Mouse (Mus musculus) neural tube, embryonic 13.5 days (tissue): ENCODE data around the gene Gpcpd1. TPM values are rescaled to one million over a fixed set of nuclear protein-coding genes. Genes with fewer than 3 reads are reported as not detected.

ENCODE experiments used
- ATAC-seq: fragments of 200-750 bp; cut with Nextera tagmentation; 2 replicates; pipeline ENCODE4 v1.8.0; 2017; ENCODE audit warnings: low read depth, mild to moderate bottlenecking, moderate TSS enrichment, moderate library complexity
- H3K27ac ChIP-seq: fragments of 300-500 bp; sonication (generic); replicated peaks from 2 replicates; pipeline ENCODE4 v1.5.1; 2015; ENCODE audit warnings: moderate library complexity, mild to moderate bottlenecking, inconsistent platforms
- H3K27me3 ChIP-seq: fragments of 300-500 bp; sonication (generic); 2 replicates; pipeline ENCODE4 v1.6.1; 2015; ENCODE audit warnings: mild to moderate bottlenecking, inconsistent platforms
- H3K36me3 ChIP-seq: fragments of 300-500 bp; sonication (generic); 2 replicates; pipeline ENCODE4 v1.6.1; 2015; ENCODE audit warnings: mild to moderate bottlenecking, inconsistent platforms
- H3K4me1 ChIP-seq: fragments of 300-500 bp; sonication (generic); replicated peaks from 2 replicates; pipeline ENCODE4 v1.6.1; 2015; ENCODE audit warnings: inconsistent platforms
- H3K4me2 ChIP-seq: fragments of 300-500 bp; sonication (generic); 2 replicates; pipeline ENCODE4 v1.6.1; 2015; ENCODE audit warnings: inconsistent platforms, mild to moderate bottlenecking, moderate library complexity
- H3K4me3 ChIP-seq: fragments of 300-500 bp; sonication (generic); 2 replicates; pipeline ENCODE4 v1.5.1; 2015; ENCODE audit warnings: mild to moderate bottlenecking, inconsistent platforms
- H3K9ac ChIP-seq: fragments of 300-500 bp; sonication (generic); 2 replicates; pipeline ENCODE4 v1.6.1; 2015; ENCODE audit warnings: moderate library complexity, mild to moderate bottlenecking, inconsistent platforms
- H3K9me3 ChIP-seq: fragments of 300-500 bp; sonication (generic); 2 replicates; pipeline ENCODE4 v1.6.1; 2016; ENCODE audit warnings: inconsistent platforms
- whole genome bisulfite sequencing: fragments of 180-500 bp; shearing (Covaris S2); methylation state at CpG from one replicate; pipeline ENCODE4 v1.1.7; 2015; 5-methylcytosine and 5-hydroxymethylcytosine counted together
- polyA plus RNA-seq: library from polyadenylated mRNA; unstranded; fragments of >200 nt; fragmentation: Nextera tagmentation; extraction: Ambion mirVana; gene quantifications from 2 replicates; pipeline ENCODE4 v1.2.1, GENCODE M21; 2015

The Gpcpd1 gene
- polyA plus RNA-seq, 1 experiment from 2014 or later = 89.7 TPM

GRCm38 (mm10) chr2:132569686-132570085, 17.8 kb downstream of the Gpcpd1 start:
- Histone ChIP-seq H3K36me3 (peaks cover 62% of the 10 kb centered on the region), H3K27ac (no peak overlapping the region), H3K27me3 (no peaks in the 10 kb centered on the region), H3K4me2 (no peak overlapping the region), H3K4me1 (no peaks in the 10 kb centered on the region), H3K9me3 (no peaks in the 10 kb centered on the region), H3K4me3 (no peak overlapping the region), H3K9ac (no peak overlapping the region)
- ATAC-seq = no peak
- 92% methylated on average over 6 of the region's 6 CpGs for WGBS

DNA sequence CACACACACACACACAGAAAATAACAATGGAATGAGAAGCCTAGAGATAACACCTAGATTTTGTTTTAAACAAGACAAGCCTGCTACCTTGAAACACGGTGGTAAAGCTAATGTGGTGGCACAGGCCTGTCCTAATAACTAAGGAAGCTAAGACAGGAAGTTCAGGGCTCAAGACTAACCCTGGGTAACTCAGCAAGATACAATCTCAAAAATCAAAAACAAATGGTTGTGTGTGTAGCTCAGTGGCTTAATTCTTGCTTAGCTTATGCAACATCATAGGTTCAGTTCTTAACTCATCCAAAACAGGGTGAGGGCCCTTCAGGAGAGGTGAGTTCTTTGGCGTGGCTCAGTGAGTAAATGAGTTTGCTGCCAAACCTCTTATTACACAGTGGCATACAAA, 20.1 kb downstream of the Gpcpd1 start:
- H3K27me3 ChIP-seq = no peaks in the 10 kb centered on the region
- no peak for ATAC-seq
- no peaks in the 10 kb centered on the region for H3K4me1 ChIP-seq
- H3K36me3 ChIP-seq = peaks cover 77% of the 10 kb centered on the region
- no peak overlapping the region for H3K4me2 ChIP-seq
- H3K9me3 ChIP-seq = no peaks in the 10 kb centered on the region
- H3K9ac ChIP-seq = no peak overlapping the region
- H3K4me3 ChIP-seq = no peak overlapping the region
- WGBS = 97% methylated on average over 2 of the region's 2 CpGs
- no peak overlapping the region for H3K27ac ChIP-seq

- Histone ChIP-seq H3K4me3 (no peak overlapping the region), H3K4me2 (no peak overlapping the region), H3K36me3 (peaks cover 42% of the 10 kb centered on the region), H3K27me3 (no peaks in the 10 kb centered on the region), H3K4me1 (no peaks in the 10 kb centered on the region), H3K9ac (no peak overlapping the region), H3K9me3 (no peaks in the 10 kb centered on the region), H3K27ac (no peak overlapping the region)
- 95% methylated on average over 4 of the region's 4 CpGs for WGBS
- no peak for ATAC-seq
Measured at GRCm38 (mm10) chr2:132561860-132562259, 25.7 kb downstream of the Gpcpd1 start.

DNA sequence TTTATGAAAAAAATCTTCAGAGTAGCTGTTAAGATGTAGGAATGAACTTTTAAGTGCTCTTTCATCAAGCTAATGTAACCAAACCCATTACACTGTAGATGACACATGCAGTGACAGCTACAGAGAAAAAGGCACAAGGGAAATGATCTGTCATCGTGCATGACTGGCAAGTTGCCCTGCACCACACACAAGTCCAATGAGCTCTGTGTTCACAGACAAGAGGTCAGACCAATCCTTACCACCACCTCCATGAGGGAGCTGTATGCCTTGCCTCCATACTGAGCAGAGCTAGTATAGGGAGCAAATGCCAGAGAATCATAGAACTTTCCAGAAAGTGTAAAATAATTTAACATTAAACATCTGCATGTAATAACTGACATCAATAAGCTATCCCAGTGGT, 59.7 kb downstream of the Gpcpd1 start:
- peak; percentile 58; the same call in 1 of the 2 replicates for ATAC-seq
- H3K36me3 ChIP-seq = peaks cover 40% of the 10 kb centered on the region
- WGBS = 66% methylated on average over 1 of the region's 1 CpGs
- peaks cover 5% of the 10 kb centered on the region; the same call in 1 of the 2 replicates for H3K4me1 ChIP-seq
- H3K4me3 ChIP-seq = no peak overlapping the region
- H3K4me2 ChIP-seq = no peak overlapping the region
- no peak overlapping the region for H3K27ac ChIP-seq
- no peaks in the 10 kb centered on the region for H3K27me3 ChIP-seq
- H3K9ac ChIP-seq = no peak overlapping the region
- H3K9me3 ChIP-seq = no peaks in the 10 kb centered on the region

DNA sequence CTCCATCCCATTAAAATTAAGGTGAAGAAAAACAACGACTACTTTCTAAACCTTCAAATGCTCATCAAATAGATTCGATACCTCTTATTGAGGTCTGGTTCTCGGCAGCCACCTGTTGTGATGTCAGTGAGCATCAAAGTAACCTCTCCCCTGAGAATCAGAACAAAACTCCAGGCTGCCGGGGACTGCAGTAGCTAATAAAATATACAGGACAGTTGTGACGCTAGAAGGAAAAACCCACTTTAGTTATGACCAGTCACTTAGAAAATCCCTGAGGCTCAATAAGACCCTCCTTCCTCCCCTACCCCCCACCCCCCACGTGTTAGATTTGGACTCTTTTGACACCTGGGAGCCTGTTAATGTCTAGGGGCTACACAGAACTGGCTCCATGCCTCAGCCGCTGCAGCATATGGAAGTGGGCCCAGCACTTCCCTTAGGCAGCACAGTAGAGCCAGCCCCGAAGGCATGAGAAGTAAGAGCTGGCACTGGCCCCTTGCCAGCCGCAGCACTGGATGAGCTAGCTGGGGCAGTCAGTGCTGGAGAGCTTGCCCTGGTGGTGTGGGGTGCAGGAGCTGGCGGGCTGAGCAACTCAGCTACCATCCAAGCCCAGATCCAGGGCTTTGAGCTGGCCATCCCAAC, 60.5 kb downstream of the Gpcpd1 start:
- Histone ChIP-seq H3K27ac (no peak overlapping the region), H3K4me3 (no peak overlapping the region), H3K4me1 (peaks cover 5% of the 10 kb centered on the region; the same call in 1 of the 2 replicates), H3K9me3 (no peaks in the 10 kb centered on the region), H3K4me2 (no peak overlapping the region), H3K27me3 (no peaks in the 10 kb centered on the region), H3K36me3 (peaks cover 34% of the 10 kb centered on the region), H3K9ac (no peak overlapping the region)
- peak; percentile 83 for ATAC-seq
- 61% methylated on average over 10 of the region's 10 CpGs for WGBS

- ATAC-seq = no peak
- Histone ChIP-seq H3K36me3 (peaks cover 25% of the 10 kb centered on the region), H3K9ac (no peak overlapping the region), H3K4me1 (peaks cover 5% of the 10 kb centered on the region; the same call in 1 of the 2 replicates), H3K27me3 (no peaks in the 10 kb centered on the region), H3K9me3 (no peaks in the 10 kb centered on the region), H3K4me3 (no peak overlapping the region), H3K4me2 (no peak overlapping the region), H3K27ac (no peak overlapping the region)
- WGBS = 75% methylated on average over 4 of the region's 4 CpGs
Measured at GRCm38 (mm10) chr2:132526110-132526509, 61.4 kb downstream of the Gpcpd1 start.

GRCm38 (mm10) chr2:132518021-132518901, 69.3 kb downstream of the Gpcpd1 start:
- Histone ChIP-seq H3K9me3 (no peaks in the 10 kb centered on the region), H3K4me1 (no peaks in the 10 kb centered on the region), H3K27ac (no peak overlapping the region), H3K9ac (no peak overlapping the region), H3K27me3 (no peaks in the 10 kb centered on the region), H3K4me3 (no peak overlapping the region), H3K4me2 (no peak overlapping the region), H3K36me3 (no peaks in the 10 kb centered on the region)
- 73% methylated on average over 18 of the region's 18 CpGs for WGBS
- no peak for ATAC-seq

DNA sequence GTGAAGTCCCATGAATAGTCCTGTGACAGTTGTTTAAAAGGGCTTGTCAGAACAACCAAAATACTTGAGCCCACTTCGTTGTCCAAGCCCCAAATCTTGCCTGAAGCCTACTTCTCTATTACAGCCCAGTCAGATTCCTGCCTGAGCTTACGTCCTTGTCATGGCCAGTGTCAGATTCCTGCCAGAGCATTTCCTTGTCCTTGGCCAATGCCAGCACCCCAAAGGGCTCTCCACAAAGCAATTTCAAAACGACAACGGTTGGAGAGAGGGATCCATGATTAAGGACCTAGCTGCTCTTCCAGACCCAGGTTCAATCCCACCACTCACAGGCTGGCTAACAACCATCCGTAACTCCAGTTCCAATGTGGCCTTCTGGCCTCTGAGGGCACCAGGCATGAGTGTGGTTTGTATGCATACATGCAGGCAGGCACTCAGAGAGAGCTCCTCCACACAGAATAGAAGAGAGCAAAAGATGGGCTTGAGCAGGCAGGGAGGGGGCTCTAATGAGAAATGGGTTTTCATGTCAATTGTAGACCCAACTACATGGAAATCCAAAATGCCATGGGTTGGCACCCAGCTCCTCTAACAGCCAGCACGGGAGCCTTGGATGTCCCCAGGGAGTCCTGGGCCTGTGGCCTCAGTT, 70.2 kb downstream of the Gpcpd1 start:
- Histone ChIP-seq H3K4me2 (no peak overlapping the region), H3K27me3 (no peaks in the 10 kb centered on the region), H3K9ac (no peak overlapping the region), H3K27ac (no peak overlapping the region), H3K9me3 (no peaks in the 10 kb centered on the region), H3K4me3 (no peak overlapping the region), H3K36me3 (no peaks in the 10 kb centered on the region), H3K4me1 (no peaks in the 10 kb centered on the region)
- ATAC-seq = no peak
- 72% methylated on average over 6 of the region's 6 CpGs for WGBS

DNA sequence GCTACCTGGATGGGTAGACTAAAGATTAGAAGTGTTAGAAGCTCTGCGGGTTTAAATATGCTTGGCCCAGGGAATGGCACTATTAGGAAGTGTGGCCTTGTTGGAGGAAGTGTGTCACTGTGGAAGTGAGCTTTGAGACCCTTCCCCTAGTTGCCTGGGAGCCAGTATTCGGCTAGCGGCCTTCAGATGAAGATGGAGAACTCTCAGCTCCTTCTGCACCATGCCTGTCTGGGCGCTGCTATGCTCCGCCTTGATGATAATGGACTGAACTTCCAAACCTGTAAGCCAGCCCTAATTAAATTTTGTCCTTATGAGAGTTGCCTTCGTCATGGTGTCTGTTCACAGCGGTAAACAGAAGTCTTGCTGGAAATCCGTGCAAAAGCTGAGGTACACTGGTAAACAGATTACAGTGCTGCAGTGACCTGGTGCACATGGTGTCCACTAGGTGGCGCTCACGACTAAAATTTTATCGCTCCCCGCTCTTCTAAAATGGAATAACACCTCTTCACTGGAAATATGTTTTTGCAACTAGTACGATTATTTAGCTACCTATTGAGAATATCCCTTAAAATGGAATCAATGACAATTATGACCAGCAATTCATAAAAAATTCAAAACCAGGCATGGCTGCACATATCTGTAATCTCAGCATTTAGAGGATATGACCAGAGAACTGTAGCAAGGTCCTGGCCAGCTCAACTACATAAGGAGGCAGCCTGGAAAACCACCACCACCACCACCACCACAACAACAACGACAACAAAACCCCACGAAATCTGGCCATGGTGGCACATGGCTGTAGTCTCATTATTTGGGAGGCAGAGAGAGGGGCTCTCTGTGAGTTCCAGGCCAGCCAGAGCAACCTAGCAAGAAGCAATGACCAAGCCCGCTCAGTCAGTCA, 71.1 kb downstream of the Gpcpd1 start:
- ATAC-seq = peak; percentile 71; the same call in 1 of the 2 replicates
- 30% methylated on average over 16 of the region's 16 CpGs for WGBS
- H3K27me3 ChIP-seq = no peaks in the 10 kb centered on the region
- H3K4me1 ChIP-seq = no peaks in the 10 kb centered on the region
- no peaks in the 10 kb centered on the region for H3K36me3 ChIP-seq
- no peaks in the 10 kb centered on the region for H3K9me3 ChIP-seq
- no peak overlapping the region for H3K4me2 ChIP-seq
- no peak overlapping the region for H3K27ac ChIP-seq
- H3K9ac ChIP-seq = no peak overlapping the region
- no peak overlapping the region for H3K4me3 ChIP-seq

DNA sequence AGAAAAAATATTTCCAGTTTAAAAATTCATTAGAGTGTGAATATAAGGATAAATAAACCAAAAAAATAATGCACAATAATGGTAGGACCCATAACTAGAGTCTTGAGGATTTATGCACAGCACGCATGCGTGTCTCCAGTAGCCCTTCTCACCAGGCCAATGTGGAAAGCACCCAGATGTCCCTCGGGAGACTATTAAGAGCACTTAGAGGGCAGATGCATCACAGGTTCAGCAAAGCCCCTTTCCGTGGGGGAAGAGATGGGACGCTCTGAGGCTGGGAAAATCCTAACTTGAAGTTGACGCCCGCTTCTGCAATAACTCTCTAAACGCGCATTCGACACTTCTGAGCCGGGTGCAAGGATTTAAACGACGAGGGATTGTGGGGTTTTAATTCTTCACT, 71.9 kb downstream of the Gpcpd1 start:
- Histone ChIP-seq H3K9me3 (no peaks in the 10 kb centered on the region), H3K27ac (no peak overlapping the region), H3K27me3 (no peaks in the 10 kb centered on the region), H3K9ac (no peak overlapping the region), H3K4me1 (no peaks in the 10 kb centered on the region), H3K4me2 (no peak overlapping the region), H3K4me3 (no peak overlapping the region), H3K36me3 (no peaks in the 10 kb centered on the region)
- 82% methylated on average over 13 of the region's 13 CpGs for WGBS
- no peak for ATAC-seq

GRCm38 (mm10) chr2:132515076-132515475, 72.5 kb downstream of the Gpcpd1 start:
- WGBS = 86% methylated on average over 14 of the region's 14 CpGs
- Histone ChIP-seq H3K27me3 (no peaks in the 10 kb centered on the region), H3K9me3 (no peaks in the 10 kb centered on the region), H3K4me3 (no peak overlapping the region), H3K4me2 (no peak overlapping the region), H3K36me3 (no peaks in the 10 kb centered on the region), H3K9ac (no peak overlapping the region), H3K27ac (no peak overlapping the region), H3K4me1 (no peaks in the 10 kb centered on the region)
- no peak for ATAC-seq
